Mouse (Mus musculus): ENCODE measurements around the gene Ywhag. TPM values are rescaled to one million over a fixed set of nuclear protein-coding genes. Genes with fewer than 3 reads are reported as not detected.

Ywhag gene
- polyA plus RNA-seq, 1 experiment from 2014 or later: 429 TPM

DNA sequence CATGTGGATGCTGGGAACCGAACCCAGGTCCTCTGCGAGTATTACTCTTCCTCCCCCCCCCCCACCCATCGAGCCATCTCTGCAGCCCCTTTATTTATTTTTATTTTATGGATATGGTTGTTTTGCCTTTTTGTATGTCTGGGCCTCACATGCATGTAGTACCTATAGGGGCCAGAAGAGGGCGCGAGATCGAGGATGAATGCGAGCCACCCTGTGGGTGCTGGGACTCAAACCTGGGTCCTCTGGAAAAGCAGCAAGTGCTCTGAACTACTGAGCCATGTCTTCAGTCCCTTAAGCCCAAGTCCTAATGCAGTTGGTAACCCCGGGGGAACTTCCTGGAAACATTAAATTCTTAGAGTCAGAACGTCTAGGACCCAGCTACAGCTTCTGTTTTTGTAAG, 32.5 kb upstream of the Ywhag start:
- no peak for DNase-seq (ENCODE audit: low spot score)
- WGBS: 67% methylated on average over 9 of the region's 9 CpGs
- H3K4me2 ChIP-seq (replicated peaks): no peak overlapping the region
- no peak overlapping the region for H3K4me3 ChIP-seq (replicated peaks; ENCODE audit: low read length)
- peaks cover 6% of the 10 kb centered on the region for H3K4me1 ChIP-seq (replicated peaks; ENCODE audit: control insufficient read depth, insufficient read depth, low read length)
- no peak for ATAC-seq (ENCODE audit: low FRiP score)
- no peak overlapping the region for H3K27ac ChIP-seq
- H3K9ac ChIP-seq: no peak overlapping the region
- no peaks in the 10 kb centered on the region for H3K36me3 ChIP-seq (replicated peaks; ENCODE audit: control insufficient read depth, insufficient read depth)
- peaks cover 5% of the 10 kb centered on the region; the same call in 1 of the 2 replicates for H3K27me3 ChIP-seq (ENCODE audit: control insufficient read depth, insufficient read depth, low read length)
- H3K9me3 ChIP-seq (ENCODE audit: control insufficient read depth, low read length): no peaks in the 10 kb centered on the region

DNA sequence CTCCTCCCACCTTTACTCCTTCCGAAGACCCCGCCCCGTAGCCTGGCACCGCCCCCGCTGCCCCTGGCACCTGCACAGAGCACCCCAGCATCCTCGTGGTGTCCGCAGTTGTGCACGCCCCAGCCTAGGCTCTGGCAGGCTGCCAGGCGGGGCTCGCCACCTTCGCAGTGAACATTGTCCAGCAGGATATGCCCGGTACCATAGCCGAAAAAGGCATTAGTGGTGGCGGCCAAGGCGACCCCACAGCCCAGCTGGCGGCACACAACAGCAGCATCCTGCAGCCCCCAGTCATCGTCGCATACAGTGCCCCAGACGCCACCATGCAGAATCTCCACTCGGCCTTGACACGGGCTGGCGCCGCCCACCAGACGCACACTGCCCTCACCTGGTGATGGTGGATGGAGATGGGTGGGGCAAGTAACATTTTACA, 31.1 kb upstream of the Ywhag start:
- DNase-seq (ENCODE audit: low spot score) (no peak), ATAC-seq (ENCODE audit: low FRiP score) (no peak)
- 7% methylated on average over 24 of the region's 24 CpGs for WGBS
- H3K4me3 ChIP-seq (replicated peaks; ENCODE audit: low read length): no peak overlapping the region
- peak overlapping the region; percentile 42 for H3K4me2 ChIP-seq (replicated peaks)
- H3K9ac ChIP-seq: 0 out of 2 replicates have a peak overlapping the region, but pooled peaks have one; percentile 10
- H3K27ac ChIP-seq: no peak overlapping the region
- no peaks in the 10 kb centered on the region for H3K9me3 ChIP-seq (ENCODE audit: control insufficient read depth, low read length)
- H3K4me1 ChIP-seq (replicated peaks; ENCODE audit: control insufficient read depth, insufficient read depth, low read length): peaks cover 10% of the 10 kb centered on the region
- no peaks in the 10 kb centered on the region for H3K36me3 ChIP-seq (replicated peaks; ENCODE audit: control insufficient read depth, insufficient read depth)
- peaks cover 5% of the 10 kb centered on the region; the same call in 1 of the 2 replicates for H3K27me3 ChIP-seq (ENCODE audit: control insufficient read depth, insufficient read depth, low read length)

DNA sequence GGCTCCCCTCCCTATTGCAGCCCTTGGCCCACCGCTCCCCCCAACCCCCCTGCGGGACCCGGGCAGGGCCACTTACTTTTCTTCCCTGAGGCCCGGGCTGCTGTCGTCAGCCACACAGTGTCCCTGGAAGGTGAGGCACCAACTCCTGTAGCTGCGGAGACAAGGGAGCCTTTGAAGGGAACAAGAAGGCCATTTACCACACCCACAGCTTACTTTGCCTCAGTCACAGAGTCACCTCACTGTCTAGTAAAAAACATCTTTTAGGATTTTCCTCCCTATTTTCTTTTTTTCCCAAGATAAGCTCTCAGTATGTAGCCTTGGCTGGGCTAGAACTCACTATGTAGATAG, 28.8 kb upstream of the Ywhag start:
- H3K9ac ChIP-seq: peak overlapping the region; percentile 93
- H3K36me3 ChIP-seq (replicated peaks; ENCODE audit: control insufficient read depth, insufficient read depth): no peaks in the 10 kb centered on the region
- H3K4me3 ChIP-seq (replicated peaks; ENCODE audit: low read length): peak overlapping the region; percentile 53
- H3K4me1 ChIP-seq (replicated peaks; ENCODE audit: control insufficient read depth, insufficient read depth, low read length): peaks cover 10% of the 10 kb centered on the region
- ATAC-seq (ENCODE audit: low FRiP score) (no peak), DNase-seq (ENCODE audit: low spot score) (peak; percentile 35)
- peak overlapping the region; percentile 97 for H3K4me2 ChIP-seq (replicated peaks)
- no peaks in the 10 kb centered on the region for H3K9me3 ChIP-seq (ENCODE audit: control insufficient read depth, low read length)
- H3K27me3 ChIP-seq (ENCODE audit: control insufficient read depth, insufficient read depth, low read length): peaks cover 5% of the 10 kb centered on the region; the same call in 1 of the 2 replicates
- 2% methylated on average over 6 of the region's 6 CpGs for WGBS
- peak overlapping the region; percentile 98 for H3K27ac ChIP-seq

DNA sequence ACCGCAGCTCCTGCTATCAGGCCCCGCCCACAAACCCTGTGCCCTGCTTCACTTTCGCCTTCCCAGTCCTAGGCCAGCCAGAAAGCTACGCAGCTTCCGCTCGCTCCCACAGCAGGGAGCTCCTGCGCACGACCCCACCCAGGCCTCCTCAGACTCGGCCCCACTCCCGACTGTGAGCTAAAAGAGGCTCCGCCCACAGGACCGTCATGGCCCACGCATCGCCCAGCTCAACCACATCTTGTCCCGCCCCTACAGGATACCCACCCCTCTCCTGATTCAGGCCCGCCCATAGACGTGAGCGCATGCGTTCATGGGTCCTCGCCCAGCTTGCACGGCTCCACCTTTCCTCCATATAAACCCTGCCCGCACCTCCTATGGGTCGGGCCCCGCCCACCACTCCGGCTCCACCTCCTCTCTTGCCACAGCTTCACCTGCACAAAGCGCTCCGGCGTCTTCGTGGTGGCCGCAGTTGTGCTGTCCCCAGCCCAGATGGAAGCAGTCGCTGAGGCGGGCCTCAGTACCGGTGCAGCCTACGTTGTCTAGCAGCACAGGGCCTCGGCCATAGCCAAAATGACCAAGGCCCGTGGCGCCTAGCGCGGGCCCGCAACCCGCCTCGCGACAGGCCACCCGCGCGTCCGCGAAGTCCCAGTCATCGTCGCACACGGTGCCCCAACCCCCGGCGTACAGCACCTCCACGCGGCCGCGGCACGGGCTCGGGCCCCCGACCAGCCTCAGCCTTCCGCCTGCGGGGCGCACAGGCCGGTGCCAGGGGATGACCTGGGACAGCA, 28.3 kb upstream of the Ywhag start:
- WGBS: under 1% methylated on average over 63 of the region's 64 CpGs
- H3K4me1 ChIP-seq (replicated peaks; ENCODE audit: control insufficient read depth, insufficient read depth, low read length): peaks cover 10% of the 10 kb centered on the region
- peaks cover 5% of the 10 kb centered on the region; the same call in 1 of the 2 replicates for H3K27me3 ChIP-seq (ENCODE audit: control insufficient read depth, insufficient read depth, low read length)
- H3K36me3 ChIP-seq (replicated peaks; ENCODE audit: control insufficient read depth, insufficient read depth): no peaks in the 10 kb centered on the region
- H3K9me3 ChIP-seq (ENCODE audit: control insufficient read depth, low read length): no peaks in the 10 kb centered on the region
- ATAC-seq (ENCODE audit: low FRiP score) (peak; percentile 96), DNase-seq (ENCODE audit: low spot score) (peak; percentile 97)
- peak overlapping the region; percentile 93 for H3K9ac ChIP-seq
- peak overlapping the region; percentile 97 for H3K4me2 ChIP-seq (replicated peaks)
- peak overlapping the region; percentile 98 for H3K27ac ChIP-seq
- peak overlapping the region; percentile 53 for H3K4me3 ChIP-seq (replicated peaks; ENCODE audit: low read length)

DNA sequence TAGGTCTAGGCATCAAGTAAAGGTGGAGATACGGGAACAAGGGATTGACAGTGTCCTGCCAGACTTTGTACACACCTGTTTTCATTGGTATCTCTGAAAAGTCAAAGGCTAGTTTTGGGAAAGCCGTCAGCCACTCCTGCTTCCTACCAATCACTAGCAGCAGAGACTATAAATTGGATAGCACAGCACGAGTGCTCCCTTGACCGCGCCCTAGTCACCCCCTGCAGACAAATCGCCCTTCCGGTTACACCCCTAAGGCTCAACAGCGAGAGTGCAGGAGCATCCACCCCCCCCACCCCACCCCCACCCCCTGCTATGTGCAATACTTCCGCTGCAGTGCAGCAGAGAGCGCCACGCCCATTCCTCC, 27.7 kb upstream of the Ywhag start:
- H3K9ac ChIP-seq: peak overlapping the region; percentile 25
- ATAC-seq (ENCODE audit: low FRiP score): no peak
- no peak for DNase-seq (ENCODE audit: low spot score)

DNA sequence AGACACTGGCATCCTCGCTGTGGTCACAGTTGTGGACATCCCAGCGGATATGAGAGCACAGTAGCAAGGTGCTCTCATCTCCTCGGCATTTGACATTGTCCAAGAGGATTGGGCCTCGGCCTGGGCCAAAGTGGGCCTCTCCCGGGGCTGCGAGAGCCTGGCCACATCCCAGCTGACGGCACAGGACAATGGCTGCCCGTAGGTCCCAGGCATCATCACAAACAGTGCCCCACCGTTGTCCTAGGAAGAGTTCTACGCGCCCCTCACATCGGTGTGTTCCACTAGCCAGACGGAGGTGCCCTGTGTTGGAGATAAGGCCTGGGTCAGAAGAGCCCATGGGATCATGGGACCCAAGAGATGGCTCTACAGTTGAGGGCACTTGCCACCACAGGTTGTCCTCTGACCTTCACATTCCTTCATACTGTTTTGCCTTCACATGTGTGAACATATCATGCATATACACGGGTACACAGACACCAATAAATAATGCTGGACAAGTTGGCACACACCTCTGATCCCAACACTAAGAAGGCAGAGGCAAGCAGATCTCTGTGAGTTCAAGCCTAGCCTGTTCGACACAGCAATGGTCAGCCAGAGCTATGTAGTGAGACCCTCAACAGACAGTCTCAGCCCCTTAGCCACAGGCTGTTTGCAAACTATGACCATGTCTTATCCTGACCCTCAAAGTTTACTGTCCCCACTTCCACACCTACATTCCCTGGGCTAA, 26.7 kb upstream of the Ywhag start:
- DNase-seq (ENCODE audit: low spot score): no peak
- Histone ChIP-seq H3K4me3 (replicated peaks; ENCODE audit: low read length) (no peak overlapping the region), H3K9me3 (ENCODE audit: control insufficient read depth, low read length) (no peaks in the 10 kb centered on the region), H3K4me1 (replicated peaks; ENCODE audit: control insufficient read depth, insufficient read depth, low read length) (peaks cover 17% of the 10 kb centered on the region), H3K9ac (no peak overlapping the region), H3K27me3 (ENCODE audit: control insufficient read depth, insufficient read depth, low read length) (peaks cover 5% of the 10 kb centered on the region; the same call in 1 of the 2 replicates), H3K27ac (peak overlapping the region; percentile 98; the same call in 1 of the 2 replicates), H3K36me3 (replicated peaks; ENCODE audit: control insufficient read depth, insufficient read depth) (no peaks in the 10 kb centered on the region), H3K4me2 (replicated peaks) (no peak overlapping the region)
- 96% methylated on average over 15 of the region's 15 CpGs for WGBS
- ATAC-seq (ENCODE audit: low FRiP score): no peak

More for the DNA sequence above, 27.7 kb upstream of the Ywhag start:
- Histone ChIP-seq H3K4me1 (replicated peaks; ENCODE audit: control insufficient read depth, insufficient read depth, low read length) (peaks cover 12% of the 10 kb centered on the region), H3K4me2 (replicated peaks) (peak overlapping the region; percentile 97), H3K9me3 (ENCODE audit: control insufficient read depth, low read length) (no peaks in the 10 kb centered on the region), H3K27me3 (ENCODE audit: control insufficient read depth, insufficient read depth, low read length) (peaks cover 5% of the 10 kb centered on the region; the same call in 1 of the 2 replicates), H3K36me3 (replicated peaks; ENCODE audit: control insufficient read depth, insufficient read depth) (no peaks in the 10 kb centered on the region), H3K27ac (peak overlapping the region; percentile 98), H3K4me3 (replicated peaks; ENCODE audit: low read length) (peak overlapping the region; percentile 53)
- 2% methylated on average over 11 of the region's 11 CpGs for WGBS

DNA sequence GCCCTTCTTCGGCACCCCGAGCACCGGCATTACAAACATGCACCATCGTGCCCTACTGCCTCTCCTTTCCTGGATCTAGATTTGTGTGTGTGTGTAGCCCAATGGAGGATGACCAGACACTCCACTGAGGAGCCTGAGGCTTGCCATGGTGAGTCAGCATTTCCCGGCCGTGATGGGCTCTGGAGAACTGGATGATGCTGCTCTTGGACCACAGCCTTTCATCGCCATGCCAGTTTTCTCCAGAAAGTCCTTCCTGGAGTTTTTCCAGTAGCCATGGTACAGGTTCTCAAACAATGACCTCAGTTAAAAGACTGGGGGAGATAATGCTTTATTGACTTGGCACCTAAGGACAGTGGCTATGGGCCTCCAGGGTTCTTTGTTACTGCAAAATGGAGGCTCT, 25.5 kb upstream of the Ywhag start:
- Histone ChIP-seq H3K27me3 (ENCODE audit: control insufficient read depth, insufficient read depth, low read length) (peaks cover 5% of the 10 kb centered on the region; the same call in 1 of the 2 replicates), H3K4me3 (replicated peaks; ENCODE audit: low read length) (no peak overlapping the region), H3K9ac (no peak overlapping the region), H3K9me3 (ENCODE audit: control insufficient read depth, low read length) (no peaks in the 10 kb centered on the region), H3K36me3 (replicated peaks; ENCODE audit: control insufficient read depth, insufficient read depth) (no peaks in the 10 kb centered on the region), H3K27ac (no peak overlapping the region), H3K4me2 (replicated peaks) (no peak overlapping the region), H3K4me1 (replicated peaks; ENCODE audit: control insufficient read depth, insufficient read depth, low read length) (peaks cover 17% of the 10 kb centered on the region)
- DNase-seq (ENCODE audit: low spot score) (no peak), ATAC-seq (ENCODE audit: low FRiP score) (no peak)
- 93% methylated on average over 7 of the region's 7 CpGs for WGBS

DNA sequence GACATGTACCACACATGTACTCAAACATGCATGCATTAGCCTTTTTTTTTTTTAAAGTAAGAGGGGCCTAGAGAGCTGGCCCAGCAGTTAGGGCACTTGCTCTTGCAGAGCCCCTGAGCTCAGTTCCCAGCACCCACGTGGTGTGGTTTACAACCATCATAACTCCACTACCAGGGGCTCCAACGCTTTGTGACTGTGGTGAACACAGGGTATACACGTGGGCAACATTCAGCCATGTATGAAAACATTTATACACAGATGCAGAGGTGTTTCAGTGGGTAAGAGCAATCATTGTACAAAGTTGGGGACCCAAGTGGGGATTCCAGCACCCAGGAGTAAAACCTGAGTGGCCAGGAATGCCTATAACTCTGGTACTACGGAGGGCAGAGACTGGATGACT, 24.0 kb upstream of the Ywhag start:
- Histone ChIP-seq H3K36me3 (replicated peaks; ENCODE audit: control insufficient read depth, insufficient read depth) (no peaks in the 10 kb centered on the region), H3K9me3 (ENCODE audit: control insufficient read depth, low read length) (no peaks in the 10 kb centered on the region), H3K4me1 (replicated peaks; ENCODE audit: control insufficient read depth, insufficient read depth, low read length) (peaks cover 17% of the 10 kb centered on the region), H3K4me2 (replicated peaks) (peak overlapping the region; percentile 66; the same call in 1 of the 2 replicates), H3K27ac (peak overlapping the region; percentile 80; the same call in 1 of the 2 replicates), H3K27me3 (ENCODE audit: control insufficient read depth, insufficient read depth, low read length) (no peaks in the 10 kb centered on the region), H3K4me3 (replicated peaks; ENCODE audit: low read length) (no peak overlapping the region), H3K9ac (no peak overlapping the region)
- DNase-seq (ENCODE audit: low spot score) (no peak), ATAC-seq (ENCODE audit: low FRiP score) (no peak)
- WGBS: 93% methylated on average over 4 of the region's 4 CpGs

DNA sequence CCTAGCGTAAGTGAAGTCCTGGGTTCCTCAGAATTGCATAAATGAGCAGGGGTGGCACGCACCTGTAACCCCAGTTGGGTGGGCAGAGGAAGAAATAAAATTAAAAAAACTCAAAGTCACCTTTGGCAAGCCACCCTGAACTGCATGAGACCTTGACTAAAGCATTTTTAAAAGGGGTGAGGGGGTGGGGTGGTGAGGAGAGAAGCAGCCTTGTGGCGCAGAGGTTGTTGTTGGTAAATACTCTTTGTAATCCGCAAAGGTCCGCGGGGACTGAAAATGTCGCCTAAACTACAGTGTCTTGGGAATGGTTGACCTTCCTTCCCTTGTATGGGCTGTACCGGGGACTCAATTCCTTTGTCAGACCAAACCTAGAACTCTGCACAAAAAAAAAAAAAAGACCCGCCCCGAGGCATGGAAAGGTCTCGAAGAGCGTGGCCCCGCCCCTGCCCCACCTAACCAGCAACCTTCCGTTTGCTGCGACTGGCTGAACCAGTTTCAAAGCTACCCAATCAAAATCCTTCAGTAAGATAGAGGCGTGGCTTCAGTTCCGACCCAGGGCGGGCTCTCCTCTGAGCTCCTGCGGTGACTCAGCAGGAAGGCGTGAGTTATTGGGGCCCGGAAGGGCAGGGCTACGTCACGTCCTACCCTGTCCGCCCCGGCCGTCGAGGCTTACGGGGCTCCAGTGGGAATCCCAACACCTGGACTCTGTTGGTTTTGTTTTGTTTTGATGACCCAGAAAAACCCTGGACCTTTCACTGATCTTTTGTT, 23.0 kb upstream of the Ywhag start:
- H3K36me3 ChIP-seq (replicated peaks; ENCODE audit: control insufficient read depth, insufficient read depth): no peaks in the 10 kb centered on the region
- H3K9ac ChIP-seq: peak overlapping the region; percentile 57
- H3K4me3 ChIP-seq (replicated peaks; ENCODE audit: low read length): peak overlapping the region; percentile 28
- peak overlapping the region; percentile 88 for H3K27ac ChIP-seq
- peak; percentile 80 for ATAC-seq (ENCODE audit: low FRiP score)
- WGBS: 8% methylated on average over 28 of the region's 28 CpGs
- H3K9me3 ChIP-seq (ENCODE audit: control insufficient read depth, low read length): no peaks in the 10 kb centered on the region
- no peaks in the 10 kb centered on the region for H3K27me3 ChIP-seq (ENCODE audit: control insufficient read depth, insufficient read depth, low read length)
- H3K4me1 ChIP-seq (replicated peaks; ENCODE audit: control insufficient read depth, insufficient read depth, low read length): peaks cover 13% of the 10 kb centered on the region
- peak overlapping the region; percentile 66 for H3K4me2 ChIP-seq (replicated peaks)
- peak; percentile 89 for DNase-seq (ENCODE audit: low spot score)
